Mouse (Mus musculus): ENCODE data around the gene Gm2174.

The Gm2174 gene

DNA sequence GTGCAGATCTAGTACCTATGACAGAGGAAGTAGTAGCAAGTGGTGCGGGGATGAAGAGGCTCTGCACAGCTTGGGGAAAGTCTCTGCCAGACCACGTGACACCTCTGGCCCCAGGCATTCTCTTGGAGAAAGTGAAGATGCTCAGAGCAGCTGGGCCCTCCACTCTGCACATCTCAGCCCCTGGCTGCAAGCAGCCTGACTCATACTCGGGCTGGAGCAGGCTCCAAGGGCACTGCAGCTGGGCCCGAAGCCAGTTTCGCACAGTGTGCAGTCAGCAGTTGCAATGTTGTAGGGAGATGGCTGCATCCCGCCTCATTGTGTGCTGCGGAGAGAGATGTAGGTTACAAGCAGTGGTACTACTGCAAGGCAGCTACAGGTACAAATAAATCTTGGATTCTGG is 49.5 kb downstream of the Gm2174 start:
- DNase-seq (ENCODE audit: low read depth, low spot score), result no peak
